Mouse (Mus musculus) testis, adult 2 months (tissue): Measurements from ENCODE around the gene Dazap1.

Source experiments
- CTCF ChIP-seq: fragments of 200-500 bp; IDR thresholded peaks from 2 replicates; pipeline ENCODE4 v1.5.1; 2012; ENCODE audit warnings: low read depth, mild to moderate bottlenecking, inconsistent platforms, low read length, moderate library complexity; ENCODE audit not compliant: control insufficient read depth, insufficient read depth, insufficient replicate concordance
- POLR2A ChIP-seq: fragments of 200-500 bp; IDR thresholded peaks from 2 replicates; pipeline ENCODE4 v1.6.1; 2012; ENCODE audit warnings: low read depth, mild to moderate bottlenecking, inconsistent platforms, low read length, moderate library complexity; ENCODE audit not compliant: control insufficient read depth

GRCm38 (mm10) chr10:80237020-80237419, 24.3 kb upstream of the Dazap1 start:
- TF ChIP-seq CTCF (no peak), POLR2A (no peak)
